10 mouse cellular contexts compared by ENCODE assay signal in genomic region chr9:117163143-117163542, GRCm38 (mm10).
A peak's percentile ranks its signal among the peaks of the same experiment; 100 is the strongest.
DNase-seq lines count a peak whose midpoint lies in the region; ATAC-seq lines count a peak whose summit lies in the region.
"Had no signal": no experiment of that assay in that cellular context is flagged by ENCODE, and none has a peak within 500 bp of the region (broad histone marks: within the 10 kb centered on the region; RNA-seq: fewer than 3 reads in every experiment).

No protein-coding gene starts in this region.

- 33% methylated on average over 6 of the region's 6 CpGs for WGBS in kidney, embryonic 16.5 days
- 18% methylated on average over 5 of the region's 6 CpGs for WGBS in midbrain, embryonic 11.5 days

- no peak for DNase-seq in kidney, postnatal 14 days
- DNase-seq in embryo, embryonic 9.5 days (ENCODE audit: extremely low spot score) = peak; percentile 58
- DNase-seq in heart, postnatal 10 days = peak; percentile 69 to 71
- no peak for DNase-seq in midbrain, embryonic 11.5 days (ENCODE audit: low spot score, missing footprints)
- no peak for DNase-seq in ovary, adult 18-20 months (ENCODE audit: low spot score)
- no peak for DNase-seq in urinary bladder, postnatal 4 days (ENCODE audit: low spot score in 2 of 2)
- DNase-seq in c-Kit-positive CD71-positive TER-119-positive erythroid progenitor cells, embryonic 14.5 days (ENCODE audit: low spot score) = no peak

- no peak overlapping the region for H3K9ac ChIP-seq in kidney, embryonic 16.5 days (replicated peaks; ENCODE audit: low read length)
- no peak overlapping the region for H3K9ac ChIP-seq in midbrain, embryonic 11.5 days (ENCODE audit: low read length)

- 0 out of 2 replicates have a peak overlapping the region, but pooled peaks have one; percentile 50 for H3K27ac ChIP-seq in kidney, embryonic 16.5 days (ENCODE audit: low read length)
- H3K27ac ChIP-seq in midbrain, embryonic 11.5 days (ENCODE audit: low read depth, low read length) = no peak overlapping the region

- H3K9me3 ChIP-seq in kidney, embryonic 16.5 days (ENCODE audit: low read length) = no peaks in the 10 kb centered on the region
- H3K9me3 ChIP-seq in midbrain, embryonic 11.5 days (ENCODE audit: control insufficient read depth, low read length) = no peaks in the 10 kb centered on the region

- intact Hi-C loops in heart, postnatal 10 days (cut with DNase I) = no loop called here

- no peak overlapping the region for H3K4me2 ChIP-seq in kidney, embryonic 16.5 days (replicated peaks; ENCODE audit: low read depth, low read length)
- H3K4me2 ChIP-seq in midbrain, embryonic 11.5 days = 0 out of 2 replicates have a peak overlapping the region, but pooled peaks have one; percentile 6

- no peak overlapping the region for H3K4me3 ChIP-seq in kidney, embryonic 16.5 days (ENCODE audit: low read length)
- no peak overlapping the region for H3K4me3 ChIP-seq in midbrain, embryonic 11.5 days (ENCODE audit: low read depth, low read length)
- H3K4me3 ChIP-seq: myocyte had no signal

- no peaks in the 10 kb centered on the region for H3K36me3 ChIP-seq in kidney, embryonic 16.5 days (ENCODE audit: insufficient read depth, low read length)
- H3K36me3 ChIP-seq in midbrain, embryonic 11.5 days (ENCODE audit: control insufficient read depth, insufficient read depth, low read length) = no peaks in the 10 kb centered on the region

- peak; percentile 59; the same call in 1 of the 2 replicates for ATAC-seq in kidney, embryonic 16.5 days (ENCODE audit: low FRiP score, low TSS enrichment)
- ATAC-seq in midbrain, embryonic 11.5 days (ENCODE audit: low FRiP score) = peak; percentile 82
- ATAC-seq: Patski had no signal

- H3K27me3 ChIP-seq in kidney, embryonic 16.5 days (ENCODE audit: insufficient read depth, low read length) = no peaks in the 10 kb centered on the region
- H3K27me3 ChIP-seq in midbrain, embryonic 11.5 days (ENCODE audit: control insufficient read depth, insufficient read depth, low read length) = no peaks in the 10 kb centered on the region
- H3K27me3 ChIP-seq: Patski had no signal

- H3K4me1 ChIP-seq in kidney, embryonic 16.5 days (ENCODE audit: insufficient read depth, low read length) = peaks cover 34% of the 10 kb centered on the region
- peaks cover 6% of the 10 kb centered on the region for H3K4me1 ChIP-seq in midbrain, embryonic 11.5 days (ENCODE audit: control insufficient read depth, insufficient read depth, low read length)

Comparison
In these comparisons a context has a peak if more than half of its experiments do, and no peak if none do; other contexts are left out.
1. DNase-seq: peak in embryo, embryonic 9.5 days (single experiment) and heart, postnatal 10 days (2 of 2); none in kidney, postnatal 14 days (single experiment), midbrain, embryonic 11.5 days (single experiment), ovary, adult 18-20 months (single experiment), urinary bladder, postnatal 4 days (0 of 2) and c-Kit-positive CD71-positive TER-119-positive erythroid progenitor cells, embryonic 14.5 days (single experiment).